Mouse (Mus musculus) E14TG2a.4 (cell line): ENCODE measurements at regions not wholly inside any gene's neighbourhood (a gene's known extent, or its start where the extent isn't known, plus 50 kb on each side); places are given as distances from the start of the nearest gene placed in this dataset.

Experiments
- H3K27me3 ChIP-seq: 2 replicates; pipeline ENCODE4 v1.6.1; 2014; ENCODE audit warnings: low read length, control low read depth; ENCODE audit not compliant: insufficient read depth
- H3K36me3 ChIP-seq: 2 replicates; pipeline ENCODE4 v1.6.1; 2014; ENCODE audit warnings: low read length, control low read depth; ENCODE audit not compliant: insufficient read depth
- H3K4me1 ChIP-seq: replicated peaks from 2 replicates; pipeline ENCODE4 v1.6.1; 2014; ENCODE audit warnings: low read depth, low read length, control low read depth
- H3K4me3 ChIP-seq: replicated peaks from 2 replicates; pipeline ENCODE4 v1.5.1; 2014; ENCODE audit warnings: mild to moderate bottlenecking, low read length
- H3K9me3 ChIP-seq: 2 replicates; pipeline ENCODE4 v1.6.1; 2014; ENCODE audit warnings: low read length, control low read depth
- CTCF ChIP-seq: conservative IDR thresholded peaks from 2 replicates; pipeline ENCODE4 v1.5.1; 2014; ENCODE audit warnings: low read length
- NANOG ChIP-seq: IDR thresholded peaks from 2 replicates; pipeline ENCODE4 v1.6.1; 2014; ENCODE audit warnings: borderline replicate concordance, low read length, mixed read lengths
- POU5F1 ChIP-seq: IDR thresholded peaks from 2 replicates; pipeline ENCODE4 v1.6.1; 2014; ENCODE audit warnings: low read length, borderline replicate concordance

DNA sequence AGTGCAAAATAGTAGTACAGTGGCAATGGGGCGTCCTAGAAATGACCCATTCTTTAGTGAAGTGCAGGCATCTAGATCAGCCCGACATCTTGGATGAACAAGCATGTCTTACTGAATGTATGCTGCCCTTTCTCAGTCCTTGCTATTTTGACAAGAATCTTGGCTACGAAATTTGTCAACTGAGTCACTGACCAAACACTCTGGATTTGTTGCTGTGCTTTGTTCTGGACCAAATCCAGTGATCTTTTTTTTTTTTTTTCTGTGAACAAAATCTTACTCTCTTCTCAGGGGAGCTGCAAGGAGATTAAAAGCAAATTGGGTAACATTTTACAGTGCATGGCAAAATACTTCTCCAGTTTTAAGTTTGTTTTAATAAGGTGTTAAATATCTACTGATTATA lies 320.9 kb upstream of the Adgrl4 start:
- no peaks in the 10 kb centered on the region for H3K4me1 ChIP-seq
- H3K4me3 ChIP-seq, result no peak overlapping the region
- H3K27me3 ChIP-seq, result no peaks in the 10 kb centered on the region
- H3K36me3 ChIP-seq, result no peaks in the 10 kb centered on the region
- TF ChIP-seq POU5F1 (no peak), NANOG (no peak), CTCF (no peak)
- H3K9me3 ChIP-seq, result no peaks in the 10 kb centered on the region

DNA sequence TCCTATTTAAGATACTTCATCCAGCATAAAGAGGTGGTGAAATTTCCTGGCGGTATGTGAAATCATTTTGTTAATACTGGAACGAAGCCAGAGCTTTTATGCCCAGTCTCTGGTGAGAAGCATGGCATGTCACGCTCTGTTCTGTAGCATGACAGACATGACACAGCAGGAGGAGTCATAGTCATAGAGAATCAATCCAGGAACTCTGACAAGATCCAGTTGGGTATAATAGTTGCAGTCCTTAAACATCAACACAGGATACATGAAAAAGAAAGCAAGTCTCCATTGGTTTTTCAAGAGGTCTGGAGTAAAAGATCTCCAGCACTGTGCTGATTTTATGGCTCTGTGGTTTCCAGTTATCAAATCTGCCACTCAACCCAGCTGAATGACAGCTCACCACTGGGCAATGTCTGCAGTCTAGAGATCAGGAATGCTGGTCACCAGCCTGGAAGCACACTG lies 320.1 kb upstream of the Adgrl4 start:
- Histone ChIP-seq H3K27me3 (no peaks in the 10 kb centered on the region), H3K36me3 (no peaks in the 10 kb centered on the region), H3K9me3 (no peaks in the 10 kb centered on the region), H3K4me1 (no peaks in the 10 kb centered on the region), H3K4me3 (no peak overlapping the region)
- TF ChIP-seq POU5F1 (no peak), CTCF (no peak), NANOG (no peak)

DNA sequence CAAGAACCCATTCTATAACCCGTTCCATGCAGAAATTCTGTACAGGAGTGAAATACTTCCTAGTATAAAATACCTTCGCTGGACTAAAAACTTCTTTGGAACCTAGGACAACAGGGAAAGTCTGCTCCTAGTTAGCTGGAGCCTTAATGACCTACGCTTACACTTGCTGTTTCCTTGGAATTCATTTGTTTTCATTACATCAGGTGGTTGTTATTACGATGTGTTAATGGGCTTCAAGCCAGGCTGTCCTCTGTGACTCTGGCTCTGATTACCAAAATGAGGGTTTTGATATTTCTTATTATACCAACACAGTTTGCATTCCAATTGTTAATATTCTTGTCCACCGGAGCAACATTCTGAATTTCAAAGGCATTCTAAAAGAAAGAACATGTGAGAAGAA lies 313.6 kb upstream of the Adgrl4 start:
- TF ChIP-seq NANOG (no peak), POU5F1 (no peak), CTCF (no peak)
- Histone ChIP-seq H3K4me1 (no peaks in the 10 kb centered on the region), H3K4me3 (no peak overlapping the region), H3K9me3 (no peaks in the 10 kb centered on the region), H3K36me3 (no peaks in the 10 kb centered on the region), H3K27me3 (no peaks in the 10 kb centered on the region)

GRCm38 (mm10) chr3:151146889-151147288 lies 290.8 kb upstream of the Adgrl4 start:
- no peaks in the 10 kb centered on the region for H3K27me3 ChIP-seq
- TF ChIP-seq POU5F1 (no peak), NANOG (no peak)
- no peaks in the 10 kb centered on the region for H3K36me3 ChIP-seq
- no peak overlapping the region for H3K4me3 ChIP-seq
- no peaks in the 10 kb centered on the region for H3K4me1 ChIP-seq
- H3K9me3 ChIP-seq, result no peaks in the 10 kb centered on the region

GRCm38 (mm10) chr3:151153340-151153739 lies 284.3 kb upstream of the Adgrl4 start:
- no peak overlapping the region for H3K4me3 ChIP-seq

DNA sequence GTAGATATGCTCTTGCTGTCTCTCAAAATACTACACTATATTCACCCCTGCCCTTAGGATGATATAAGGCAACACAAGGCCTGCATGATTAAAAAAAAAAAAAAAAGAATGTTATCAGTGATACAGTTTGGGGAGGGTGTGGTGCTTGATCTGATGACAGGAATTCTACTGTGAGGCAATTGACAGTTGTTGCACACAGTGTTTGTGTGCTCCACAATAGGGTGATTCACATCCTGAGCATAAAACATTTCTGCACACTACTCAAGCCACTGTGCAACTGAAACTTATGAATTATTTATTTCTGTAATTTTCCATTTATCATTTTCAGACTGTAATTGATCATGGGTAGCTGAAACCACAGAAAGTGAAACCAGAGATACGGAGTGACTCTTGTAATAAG lies 277.2 kb upstream of the Adgrl4 start:
- H3K4me1 ChIP-seq, result no peaks in the 10 kb centered on the region
- TF ChIP-seq CTCF (no peak), POU5F1 (no peak), NANOG (no peak)
- no peaks in the 10 kb centered on the region for H3K9me3 ChIP-seq
- no peaks in the 10 kb centered on the region for H3K27me3 ChIP-seq
- H3K36me3 ChIP-seq, result no peaks in the 10 kb centered on the region
- H3K4me3 ChIP-seq, result no peak overlapping the region

More at GRCm38 (mm10) chr3:151153340-151153739, 284.3 kb upstream of the Adgrl4 start:
- no peak for TF ChIP-seq POU5F1
- no peak for TF ChIP-seq CTCF
- TF ChIP-seq NANOG, result no peak
- H3K4me1 ChIP-seq, result no peaks in the 10 kb centered on the region
- no peaks in the 10 kb centered on the region for H3K36me3 ChIP-seq
- H3K9me3 ChIP-seq, result no peaks in the 10 kb centered on the region
- no peaks in the 10 kb centered on the region for H3K27me3 ChIP-seq

GRCm38 (mm10) chr3:151182132-151182531 lies 255.6 kb upstream of the Adgrl4 start:
- Histone ChIP-seq H3K4me1 (no peaks in the 10 kb centered on the region), H3K36me3 (no peaks in the 10 kb centered on the region)

GRCm38 (mm10) chr3:151192092-151192491 lies 245.6 kb upstream of the Adgrl4 start:
- Histone ChIP-seq H3K27me3 (no peaks in the 10 kb centered on the region), H3K36me3 (no peaks in the 10 kb centered on the region), H3K4me3 (no peak overlapping the region), H3K9me3 (no peaks in the 10 kb centered on the region), H3K4me1 (no peaks in the 10 kb centered on the region)
- TF ChIP-seq NANOG, result no peak
- no peak for TF ChIP-seq CTCF
- no peak for TF ChIP-seq POU5F1

More at GRCm38 (mm10) chr3:151182132-151182531, 255.6 kb upstream of the Adgrl4 start:
- TF ChIP-seq NANOG (no peak), CTCF (no peak), POU5F1 (no peak)
- Histone ChIP-seq H3K27me3 (no peaks in the 10 kb centered on the region), H3K9me3 (no peaks in the 10 kb centered on the region), H3K4me3 (no peak overlapping the region)

DNA sequence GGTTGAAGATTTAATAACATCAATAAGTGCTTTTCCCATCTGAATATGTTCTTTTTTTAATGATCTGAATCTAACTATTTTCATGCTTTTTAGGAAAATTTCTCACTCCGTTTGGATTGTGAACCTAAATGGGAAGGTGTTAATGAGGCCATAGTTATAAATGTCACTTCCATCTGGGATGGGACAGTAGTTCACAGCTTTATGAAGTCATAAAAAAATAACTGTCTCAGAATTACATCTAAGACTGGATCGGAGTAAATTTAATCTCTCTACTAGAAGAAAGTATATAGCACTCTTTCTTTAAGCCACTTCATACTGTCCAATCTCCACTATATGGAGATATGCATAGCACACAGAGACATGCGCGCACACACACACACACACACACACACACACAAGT lies 226.7 kb upstream of the Adgrl4 start:
- Histone ChIP-seq H3K9me3 (no peaks in the 10 kb centered on the region), H3K4me1 (no peaks in the 10 kb centered on the region), H3K27me3 (no peaks in the 10 kb centered on the region), H3K36me3 (no peaks in the 10 kb centered on the region), H3K4me3 (no peak overlapping the region)
- no peak for TF ChIP-seq POU5F1
- no peak for TF ChIP-seq NANOG
- no peak for TF ChIP-seq CTCF
